Mouse (Mus musculus): Measurements from ENCODE around the gene Phldb1.
A peak's percentile ranks its signal among the peaks of the same experiment; 100 is the strongest.

The Phldb1 gene

DNA sequence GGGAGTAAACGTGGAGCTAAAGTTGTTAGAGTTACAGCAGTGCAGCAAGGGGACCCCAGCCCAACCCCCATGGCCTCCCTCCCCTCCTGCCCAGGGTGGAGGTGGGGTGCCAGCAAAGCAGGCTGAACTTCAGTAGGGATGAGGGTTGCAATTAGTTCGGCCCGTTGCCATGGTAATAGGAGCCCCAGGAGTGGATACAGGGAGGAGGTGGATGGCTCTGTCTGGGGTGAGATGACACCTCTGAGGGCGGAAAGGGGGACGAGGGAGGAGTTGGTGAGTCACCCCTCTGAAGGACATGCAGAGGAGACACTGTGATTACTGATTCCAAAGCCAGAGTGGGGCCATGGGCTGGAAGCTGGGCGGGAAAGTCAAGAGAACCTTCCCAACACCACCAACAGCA lies 26.1 kb downstream of the Phldb1 start:
- no peak for DNase-seq (ENCODE audit: low read depth, low spot score)

DNA sequence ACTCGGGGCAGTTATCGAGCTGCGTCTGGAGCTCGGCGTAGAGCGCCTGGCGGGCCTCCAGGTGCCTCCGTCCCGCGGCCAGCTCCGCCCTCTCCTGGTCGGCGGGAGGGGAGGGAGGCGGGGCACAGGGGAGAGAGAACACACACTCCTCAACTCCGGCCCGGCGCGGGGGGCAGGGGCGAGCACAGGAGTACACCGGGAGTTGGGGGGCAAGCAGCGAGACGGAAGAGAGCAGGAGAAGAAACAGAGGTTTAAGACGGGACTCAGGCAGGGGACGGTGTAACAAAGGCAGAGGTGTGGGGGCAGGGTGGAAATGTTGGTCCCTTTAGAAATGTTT lies 26.6 kb downstream of the Phldb1 start:
- peak; percentile 69 for DNase-seq (ENCODE audit: low read depth, low spot score)

DNA sequence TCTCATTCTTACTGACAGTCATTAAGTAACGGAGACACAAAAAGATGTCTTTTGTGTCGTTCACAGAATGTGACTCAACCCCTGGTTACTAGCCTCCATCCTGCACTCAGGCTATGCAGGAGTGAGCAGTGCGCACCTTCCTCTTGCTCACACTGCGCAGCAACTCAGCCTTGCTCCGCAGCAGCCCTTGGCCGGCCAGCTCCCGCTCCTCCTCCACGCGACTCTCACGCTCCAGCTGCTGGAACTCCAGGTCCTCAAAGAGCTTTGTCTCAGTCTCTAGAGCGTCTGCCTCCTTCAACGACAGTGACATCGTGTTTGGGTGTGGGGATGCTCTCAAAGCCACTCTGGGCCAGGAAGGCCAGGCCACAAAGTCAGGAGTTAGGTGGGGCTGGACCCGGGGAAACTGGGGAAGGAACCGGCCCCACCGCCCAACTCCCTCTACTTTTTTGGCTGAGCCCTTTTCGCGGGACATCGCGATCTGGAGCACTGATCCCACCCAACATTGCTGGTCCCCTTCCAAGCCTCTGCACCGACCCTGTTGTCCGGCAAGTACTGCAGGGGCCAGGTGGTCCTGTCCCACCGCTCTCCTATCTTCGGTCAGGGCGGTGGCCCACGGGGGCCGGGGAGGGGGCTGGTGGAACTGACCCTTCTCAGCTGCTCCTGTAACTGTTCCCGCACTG lies 27.1 kb downstream of the Phldb1 start:
- no peak for DNase-seq (ENCODE audit: low read depth, low spot score)

- no peak for DNase-seq (ENCODE audit: low read depth, low spot score)
Measured at GRCm38 (mm10) chr9:44699730-44700129, 35.3 kb downstream of the Phldb1 start.

DNA sequence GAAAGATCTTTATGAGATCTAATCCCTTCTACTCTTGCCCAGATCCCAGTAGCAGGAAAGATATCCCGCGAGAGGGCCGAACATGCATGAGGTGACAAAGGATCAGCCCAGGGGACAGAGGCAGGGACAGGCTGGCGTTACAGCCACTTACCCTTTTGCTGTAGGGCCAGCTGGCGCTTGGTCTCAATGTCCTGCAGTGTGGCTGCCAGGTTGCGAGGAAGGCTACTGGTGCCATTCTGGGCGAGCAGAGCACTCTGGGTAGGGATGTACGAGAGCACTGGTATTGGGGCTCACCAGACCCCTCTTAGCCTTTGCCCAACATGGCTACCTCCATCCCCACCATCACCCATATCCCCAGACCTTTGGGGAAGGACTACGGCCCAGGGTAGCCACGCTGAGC lies 35.8 kb downstream of the Phldb1 start:
- DNase-seq (ENCODE audit: low read depth, low spot score): no peak

DNA sequence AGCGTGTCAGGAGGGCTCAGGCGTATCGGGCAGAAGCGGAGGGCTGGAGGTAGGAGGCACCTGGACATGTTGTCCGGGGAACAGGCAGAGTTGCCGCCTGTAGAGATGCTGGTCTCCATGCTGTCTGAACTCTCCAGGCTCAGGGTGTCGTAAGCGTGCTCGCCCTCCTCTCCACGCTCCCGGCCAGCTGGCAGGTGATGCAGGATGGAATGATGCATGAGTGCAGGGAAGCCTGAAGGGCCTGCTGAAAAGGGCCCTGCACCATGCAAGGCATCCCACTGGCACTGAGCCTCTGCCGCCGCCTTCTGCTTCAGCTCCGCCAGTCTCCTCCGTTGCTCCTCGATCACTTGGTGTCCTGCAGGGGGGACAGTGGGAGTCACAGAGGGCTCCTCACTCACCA lies 37.1 kb downstream of the Phldb1 start:
- no peak for DNase-seq (ENCODE audit: low read depth, low spot score)

- no peak for DNase-seq (ENCODE audit: low read depth, low spot score)
Measured at GRCm38 (mm10) chr9:44693071-44693470, 41.9 kb downstream of the Phldb1 start.

DNA sequence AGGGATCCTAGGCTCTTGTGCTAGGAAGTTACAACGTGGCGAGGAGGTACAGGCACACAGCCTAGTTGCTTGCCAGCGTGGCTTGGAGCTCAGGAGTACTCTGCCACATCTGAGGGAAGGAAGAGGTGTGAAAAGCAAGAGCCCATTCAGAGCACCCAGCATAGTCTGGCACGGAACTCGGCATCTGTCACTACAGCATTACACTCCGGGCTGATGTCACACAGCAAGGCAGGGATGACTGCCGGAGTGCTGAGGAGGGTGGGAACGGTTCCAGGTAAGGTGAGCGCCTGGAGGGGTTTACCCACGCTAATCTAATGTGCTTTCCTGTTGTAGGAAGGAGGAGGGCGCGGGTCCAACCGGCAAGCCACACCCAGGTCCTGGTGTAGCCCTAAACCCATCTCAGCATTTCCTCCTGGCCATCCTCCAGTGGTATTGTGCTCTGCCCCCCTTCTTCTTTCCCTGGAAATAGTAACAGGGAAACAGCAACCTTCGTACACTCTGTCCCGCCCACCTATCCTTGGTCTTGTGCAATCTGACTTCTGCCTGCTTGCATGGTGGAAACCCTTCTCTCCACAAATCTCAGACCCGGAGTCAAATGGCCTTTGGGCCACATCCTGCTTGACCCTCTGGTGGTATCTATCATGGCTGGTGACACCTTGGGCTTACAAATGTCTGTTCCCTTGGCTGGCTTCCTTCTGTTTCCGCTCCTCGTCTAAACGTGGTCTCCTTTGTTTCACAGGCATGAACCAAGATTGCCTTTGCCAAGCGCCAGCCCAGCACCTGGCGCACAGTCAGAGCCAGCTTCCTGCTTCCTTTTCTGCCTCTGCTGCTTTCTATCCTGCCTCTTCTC lies 43.1 kb downstream of the Phldb1 start:
- no peak for DNase-seq (ENCODE audit: low read depth, low spot score)

GRCm38 (mm10) chr9:44690641-44691040 lies 44.4 kb downstream of the Phldb1 start:
- no peak for DNase-seq (ENCODE audit: low read depth, low spot score)

DNA sequence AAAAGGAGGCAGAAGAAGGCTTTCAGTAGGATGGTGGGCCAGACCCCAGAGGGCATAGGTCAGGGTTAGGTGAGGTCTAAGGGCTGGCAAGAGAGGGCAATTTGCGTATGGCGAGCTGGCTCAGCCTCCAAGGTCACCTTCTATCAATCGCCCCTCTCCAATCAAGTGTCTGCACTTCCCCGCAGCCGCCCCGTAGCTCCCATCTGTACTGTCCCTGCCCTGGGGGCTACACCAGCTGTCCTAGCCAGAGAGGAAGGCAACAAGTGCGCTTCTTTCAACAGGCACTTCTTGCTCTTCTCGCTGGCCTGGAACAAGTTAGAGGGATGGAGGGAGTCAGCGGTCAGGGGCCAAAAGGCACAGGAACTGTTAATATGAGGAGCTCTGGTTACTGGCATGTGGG lies 47.0 kb downstream of the Phldb1 start:
- no peak for DNase-seq (ENCODE audit: low read depth, low spot score)

- no peak for DNase-seq (ENCODE audit: low read depth, low spot score)
Measured at GRCm38 (mm10) chr9:44686638-44687037, 48.4 kb downstream of the Phldb1 start.

GRCm38 (mm10) chr9:44685346-44686330 lies 49.4 kb downstream of the Phldb1 start:
- peak; percentile 80 for DNase-seq (ENCODE audit: low read depth, low spot score)

- no peak for DNase-seq (ENCODE audit: low read depth, low spot score)
Measured at GRCm38 (mm10) chr9:44683046-44683445, 52.0 kb downstream of the Phldb1 start.

DNA sequence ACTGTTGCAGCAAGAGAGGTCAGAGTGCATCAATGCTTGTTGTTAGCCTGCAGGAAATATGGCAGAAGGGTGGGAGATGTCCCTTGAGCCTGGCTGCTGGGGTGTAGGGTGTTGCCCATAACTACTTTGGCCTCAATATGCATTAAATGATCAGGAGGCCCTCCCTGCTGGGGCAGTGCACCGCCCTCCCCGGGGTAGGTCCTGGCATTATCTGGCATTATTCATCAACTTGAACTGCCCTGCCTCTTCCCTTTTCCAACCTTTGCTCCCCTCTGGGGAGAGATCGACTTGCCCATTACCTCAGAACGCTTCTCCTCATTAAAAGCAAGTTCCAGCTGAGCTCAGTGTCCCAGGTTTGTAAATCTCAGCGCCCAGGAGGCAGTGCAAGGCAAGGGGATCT lies 55.4 kb downstream of the Phldb1 start:
- no peak for DNase-seq (ENCODE audit: low read depth, low spot score)

GRCm38 (mm10) chr9:44678288-44678871 lies 56.6 kb downstream of the Phldb1 start:
- no peak for DNase-seq (ENCODE audit: low read depth, low spot score)

GRCm38 (mm10) chr9:44673005-44673404 lies 62.0 kb downstream of the Phldb1 start, which contains the start of gene Treh:
Gene Treh (plus strand): TSS chr9:44673233.
- no peak for DNase-seq (ENCODE audit: low read depth, low spot score)

DNA sequence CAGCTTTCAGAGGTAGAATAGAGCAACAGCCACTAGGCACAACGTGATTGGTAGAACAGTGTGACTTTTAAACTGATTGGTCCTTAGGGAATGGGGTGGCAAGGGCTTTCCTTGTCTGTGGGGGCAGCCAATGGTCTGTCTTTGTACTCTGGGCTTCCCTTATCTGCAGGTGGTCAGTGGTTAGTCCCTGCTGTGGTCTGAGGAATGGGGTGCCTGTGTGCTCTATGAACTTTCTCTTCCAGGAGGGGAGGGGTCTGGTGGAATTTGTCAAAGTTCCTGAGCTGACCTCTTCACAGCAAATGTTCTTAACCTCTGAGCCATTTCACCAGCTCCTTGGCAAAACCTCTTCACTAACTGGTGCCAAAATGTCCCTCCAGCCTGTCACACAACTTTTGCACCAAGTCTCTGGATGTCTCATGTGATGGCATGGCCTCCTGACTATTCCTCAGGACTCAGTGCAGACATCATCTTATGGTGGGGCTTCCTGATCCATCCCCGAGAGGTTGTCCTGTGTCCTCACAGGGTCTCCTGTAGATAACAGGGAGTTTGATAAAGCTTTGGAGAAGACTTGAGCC lies 62.6 kb downstream of the Phldb1 start:
- no peak for DNase-seq (ENCODE audit: low read depth, low spot score)

- DNase-seq (ENCODE audit: low read depth, low spot score): no peak
Measured at GRCm38 (mm10) chr9:44671416-44671815, 63.6 kb downstream of the Phldb1 start.

- no peak for DNase-seq (ENCODE audit: low read depth, low spot score)
Measured at GRCm38 (mm10) chr9:44663706-44664105, 71.3 kb downstream of the Phldb1 start.

DNA sequence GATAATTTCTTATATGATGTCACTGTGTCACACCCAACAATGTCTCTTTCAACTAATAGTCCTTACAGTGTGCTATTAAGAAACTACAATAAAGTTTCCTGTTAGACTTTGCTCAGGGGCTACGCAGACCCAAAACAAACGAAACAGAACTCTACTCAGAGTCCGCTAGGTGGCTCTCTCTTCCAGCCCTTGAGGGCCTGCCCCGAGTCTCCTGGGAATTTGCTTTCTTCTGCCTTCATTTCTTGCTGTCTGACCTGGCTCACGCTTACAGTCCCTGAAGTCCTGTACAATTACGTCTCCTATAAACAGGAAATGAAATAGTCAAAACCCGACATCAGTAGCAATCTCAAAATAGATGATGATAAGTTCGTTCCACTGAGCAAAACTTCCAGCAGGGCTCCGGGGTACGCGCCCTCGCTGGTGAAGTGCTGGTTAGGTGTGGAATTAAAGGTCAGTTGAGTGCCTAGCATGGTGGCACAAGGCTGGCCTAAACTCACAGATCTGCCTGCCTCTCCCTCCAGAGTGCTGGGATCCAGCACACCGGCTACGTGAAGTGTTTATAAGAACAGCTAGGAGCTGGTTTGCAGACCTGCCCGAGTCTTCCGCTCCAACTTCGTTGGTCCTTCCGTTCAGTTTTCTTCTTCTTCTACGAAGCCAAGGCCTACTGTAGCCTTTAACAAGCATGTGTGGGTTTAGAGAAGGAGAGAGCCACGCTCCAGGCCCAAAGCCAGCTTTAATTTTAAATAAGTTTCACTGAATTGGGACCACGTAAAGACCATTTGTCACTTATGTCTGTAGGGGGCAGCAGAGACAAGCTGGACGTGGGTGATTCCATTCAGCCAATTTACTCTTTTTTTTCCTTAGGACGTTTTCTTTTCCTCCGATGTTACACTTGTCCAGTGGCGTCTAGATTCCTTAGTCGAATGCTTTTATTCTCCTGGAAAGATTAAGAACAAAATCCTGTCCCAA lies 79.6 kb downstream of the Phldb1 start:
- peak; percentile 72 for DNase-seq (ENCODE audit: low read depth, low spot score)

Data from forelimb bud, embryonic 11.5 days (tissue).